9 mouse cellular contexts compared by ENCODE assay signal in the genomic region with DNA sequence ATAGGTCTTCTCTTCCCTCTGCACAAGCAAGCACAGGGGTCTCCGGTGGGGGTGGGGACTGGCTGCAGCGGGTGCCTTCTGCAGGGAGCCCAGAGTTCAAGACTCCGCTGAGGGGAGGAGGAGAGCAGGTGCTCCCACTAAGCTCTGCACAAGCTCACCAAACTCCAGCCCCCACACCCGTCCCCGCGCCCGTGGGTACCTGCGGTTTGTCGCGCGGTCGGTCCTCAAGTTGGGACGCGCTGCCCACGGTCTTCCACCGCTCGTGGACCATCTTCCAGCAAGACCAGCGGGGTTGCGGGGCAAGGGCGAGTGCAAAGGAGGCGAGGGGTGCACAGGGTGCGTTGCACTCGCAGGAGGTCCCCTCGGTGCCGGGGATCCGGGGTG. TPM values are rescaled to one million over a fixed set of nuclear protein-coding genes. Genes with fewer than 3 reads are reported as not detected.
A peak's percentile ranks its signal among the peaks of the same experiment; 100 is the strongest.
DNase-seq lines count a peak whose midpoint lies in the region; ATAC-seq lines count a peak whose summit lies in the region.
"Had no signal": no experiment of that assay in that cellular context is flagged by ENCODE, and none has a peak within 500 bp of the region (broad histone marks: within the 10 kb centered on the region; RNA-seq: fewer than 3 reads in every experiment).

No protein-coding gene starts in this region.

- H3K4me3 ChIP-seq in kidney, embryonic 16.5 days (ENCODE audit: low read length) = peak overlapping the region; percentile 62
- peak overlapping the region; percentile 55 for H3K4me3 ChIP-seq in embryonic facial prominence, embryonic 14.5 days (ENCODE audit: low read depth, low read length)
- H3K4me3 ChIP-seq in intestine, embryonic 16.5 days (ENCODE audit: low read length) = peak overlapping the region; percentile 62
- peak overlapping the region; percentile 50 for H3K4me3 ChIP-seq in neural tube, embryonic 11.5 days (ENCODE audit: low read depth, low read length)

- WGBS in kidney, embryonic 16.5 days = 2% methylated on average over 26 of the region's 26 CpGs
- whole genome bisulfite sequencing in embryonic facial prominence, embryonic 14.5 days = 2% methylated on average over 23 of the region's 26 CpGs
- WGBS in intestine, embryonic 16.5 days = 1% methylated on average over 25 of the region's 26 CpGs
- 2% methylated on average over 22 of the region's 26 CpGs for WGBS in neural tube, embryonic 11.5 days

- ATAC-seq in kidney, embryonic 16.5 days (ENCODE audit: low FRiP score, low TSS enrichment) = no peak
- no peak for ATAC-seq in embryonic facial prominence, embryonic 14.5 days (ENCODE audit: low read depth)
- no peak for ATAC-seq in intestine, embryonic 16.5 days
- ATAC-seq in neural tube, embryonic 11.5 days (ENCODE audit: insufficient read depth, low FRiP score, low TSS enrichment) = no peak

- intact Hi-C loops in left cerebral cortex, postnatal 10 days (cut with DNase I) = no loop called here

- peak overlapping the region; percentile 66 for H3K9ac ChIP-seq in kidney, embryonic 16.5 days (replicated peaks; ENCODE audit: low read length)
- H3K9ac ChIP-seq in embryonic facial prominence, embryonic 14.5 days (ENCODE audit: low read depth, low read length) = peak overlapping the region; percentile 63; the same call in 1 of the 2 replicates
- peak overlapping the region; percentile 65 for H3K9ac ChIP-seq in intestine, embryonic 16.5 days (ENCODE audit: low read depth, low read length)
- peak overlapping the region; percentile 41 for H3K9ac ChIP-seq in neural tube, embryonic 11.5 days (ENCODE audit: low read length)

- H3K4me2 ChIP-seq in kidney, embryonic 16.5 days (replicated peaks; ENCODE audit: low read depth, low read length) = peak overlapping the region; percentile 98
- peak overlapping the region; percentile 98 for H3K4me2 ChIP-seq in embryonic facial prominence, embryonic 14.5 days (ENCODE audit: low read depth, low read length)
- H3K4me2 ChIP-seq in intestine, embryonic 16.5 days (ENCODE audit: low read depth, low read length) = peak overlapping the region; percentile 99
- H3K4me2 ChIP-seq in neural tube, embryonic 11.5 days (ENCODE audit: low read depth) = peak overlapping the region; percentile 90

- peaks cover 44% of the 10 kb centered on the region for H3K27me3 ChIP-seq in kidney, embryonic 16.5 days (ENCODE audit: insufficient read depth, low read length)
- peaks cover 41% of the 10 kb centered on the region for H3K27me3 ChIP-seq in embryonic facial prominence, embryonic 14.5 days (replicated peaks; ENCODE audit: control insufficient read depth, insufficient read depth, low read length)
- peaks cover 35% of the 10 kb centered on the region for H3K27me3 ChIP-seq in intestine, embryonic 16.5 days (replicated peaks; ENCODE audit: control insufficient read depth, insufficient read depth, low read length)
- H3K27me3 ChIP-seq in neural tube, embryonic 11.5 days (ENCODE audit: control insufficient read depth, insufficient read depth, low read length) = peaks cover 36% of the 10 kb centered on the region

- H3K9me3 ChIP-seq in kidney, embryonic 16.5 days (ENCODE audit: low read length) = no peaks in the 10 kb centered on the region
- H3K9me3 ChIP-seq in embryonic facial prominence, embryonic 14.5 days (ENCODE audit: control insufficient read depth, low read length) = no peaks in the 10 kb centered on the region
- no peaks in the 10 kb centered on the region for H3K9me3 ChIP-seq in intestine, embryonic 16.5 days (ENCODE audit: control insufficient read depth, low read length)
- H3K9me3 ChIP-seq in neural tube, embryonic 11.5 days (ENCODE audit: control insufficient read depth, low read length) = no peaks in the 10 kb centered on the region

- H3K36me3 ChIP-seq in kidney, embryonic 16.5 days (ENCODE audit: insufficient read depth, low read length) = no peaks in the 10 kb centered on the region
- no peaks in the 10 kb centered on the region for H3K36me3 ChIP-seq in embryonic facial prominence, embryonic 14.5 days (ENCODE audit: control insufficient read depth, insufficient read depth, low read length)
- no peaks in the 10 kb centered on the region for H3K36me3 ChIP-seq in intestine, embryonic 16.5 days (ENCODE audit: control insufficient read depth, insufficient read depth, low read length)
- H3K36me3 ChIP-seq in neural tube, embryonic 11.5 days (ENCODE audit: control insufficient read depth, insufficient read depth, low read length) = no peaks in the 10 kb centered on the region

- H3K27ac ChIP-seq in kidney, embryonic 16.5 days (ENCODE audit: low read length) = no peak overlapping the region
- H3K27ac ChIP-seq in embryonic facial prominence, embryonic 14.5 days (replicated peaks; ENCODE audit: low read depth, low read length) = no peak overlapping the region
- no peak overlapping the region for H3K27ac ChIP-seq in intestine, embryonic 16.5 days (ENCODE audit: low read length)
- no peak overlapping the region for H3K27ac ChIP-seq in neural tube, embryonic 11.5 days (ENCODE audit: low read depth, low read length)

- DNase-seq in kidney, adult 11 months = no peak
- no peak for DNase-seq in embryonic facial prominence, embryonic 14.5 days (ENCODE audit: low spot score)
- no peak for DNase-seq in neural tube, embryonic 11.5 days (ENCODE audit: low spot score)
- DNase-seq in adrenal gland, adult (ENCODE audit: inconsistent age in 2 of 2, low spot score in 1 of 2) = no peak
- no peak for DNase-seq in left cerebral cortex, postnatal 10 days (ENCODE audit: extremely low spot score in 1 of 2, low spot score in 2 of 2)
- no peak for DNase-seq in spleen, postnatal 4 days (ENCODE audit: low spot score in 2 of 2)
- DNase-seq: lung, postnatal 4 days had no signal

- H3K4me1 ChIP-seq in kidney, embryonic 16.5 days (ENCODE audit: insufficient read depth, low read length) = peaks cover 20% of the 10 kb centered on the region
- H3K4me1 ChIP-seq in embryonic facial prominence, embryonic 14.5 days (ENCODE audit: control insufficient read depth, insufficient read depth, low read length) = 0 out of 2 replicates have a peak, but pooled peaks cover 4% of the 10 kb centered on the region
- H3K4me1 ChIP-seq in intestine, embryonic 16.5 days (ENCODE audit: control insufficient read depth, insufficient read depth, low read length) = peaks cover 16% of the 10 kb centered on the region
- peaks cover 12% of the 10 kb centered on the region for H3K4me1 ChIP-seq in neural tube, embryonic 11.5 days (ENCODE audit: control insufficient read depth, insufficient read depth, low read length)

RNA-seq across cellular contexts. Expression of a gene that starts 0.3 kb away (rescaled TPM):
- 1.4 and 1.5 TPM in 2 replicates for polyA plus RNA-seq in kidney, embryonic 16.5 days (2015; fragmentation: Nextera tagmentation; extraction: Ambion mirVana)
- 0.19 and 0.29 TPM in 2 replicates for polyA plus RNA-seq in embryonic facial prominence, embryonic 14.5 days (2014; fragmentation: Nextera tagmentation; extraction: Ambion mirVana)
- polyA plus RNA-seq in intestine, embryonic 16.5 days (2015; fragmentation: Nextera tagmentation; extraction: Ambion mirVana) = 0.70 and 0.77 TPM in 2 replicates
- polyA plus RNA-seq in neural tube, embryonic 11.5 days (2014; fragmentation: Nextera tagmentation; extraction: Ambion mirVana) = 0.51 and 1.2 TPM in 2 replicates
- total RNA-seq in left cerebral cortex, postnatal 10 days (2021) = 10 to 100 TPM in 1 of 2 experiments, 1 to 10 TPM in 1; 7.0 to 13.3 TPM

RNA-seq across cellular contexts. Expression of a gene that starts 35.1 kb away (rescaled TPM):
- polyA plus RNA-seq in kidney, embryonic 16.5 days (2015; fragmentation: Nextera tagmentation; extraction: Ambion mirVana) = 0.09 TPM in 1 of 2 replicates, not detected in the other
- polyA plus RNA-seq in embryonic facial prominence, embryonic 14.5 days (2014; fragmentation: Nextera tagmentation; extraction: Ambion mirVana) = 0.10 and 0.22 TPM in 2 replicates
- 0.07 TPM in 1 of 2 replicates, not detected in the other for polyA plus RNA-seq in intestine, embryonic 16.5 days (2015; fragmentation: Nextera tagmentation; extraction: Ambion mirVana)
- polyA plus RNA-seq in neural tube, embryonic 11.5 days (2014; fragmentation: Nextera tagmentation; extraction: Ambion mirVana) = 0.09 and 0.31 TPM in 2 replicates
- total RNA-seq in left cerebral cortex, postnatal 10 days (2021) = not detected

RNA-seq across cellular contexts. Expression of a gene that starts 41.6 kb away (rescaled TPM):
- 4.1 and 4.7 TPM in 2 replicates for polyA plus RNA-seq in kidney, embryonic 16.5 days (2015; fragmentation: Nextera tagmentation; extraction: Ambion mirVana)
- 2.0 and 2.2 TPM in 2 replicates for polyA plus RNA-seq in embryonic facial prominence, embryonic 14.5 days (2014; fragmentation: Nextera tagmentation; extraction: Ambion mirVana)
- polyA plus RNA-seq in intestine, embryonic 16.5 days (2015; fragmentation: Nextera tagmentation; extraction: Ambion mirVana) = 0.44 and 0.83 TPM in 2 replicates
- 6.6 and 8.1 TPM in 2 replicates for polyA plus RNA-seq in neural tube, embryonic 11.5 days (2014; fragmentation: Nextera tagmentation; extraction: Ambion mirVana)
- 1 to 10 TPM; 8.8 to 9.2 TPM for total RNA-seq in left cerebral cortex, postnatal 10 days (2021)
